Mouse (Mus musculus): ENCODE data around the gene Cd209d. TPM values are rescaled to one million over a fixed set of nuclear protein-coding genes. Genes with fewer than 3 reads are reported as not detected.
"Not testable (repeated sequence)": the region's sequence is repeated elsewhere in the genome, so short reads cannot be mapped to it uniquely, and the experiment has no call there.

Gene Cd209d
- total RNA-seq (2014; rRNA removed) (not detected in 2 replicates), polyA plus RNA-seq (2015; fragmentation: Nextera tagmentation; extraction: Ambion mirVana) (not detected in 2 replicates)

DNA sequence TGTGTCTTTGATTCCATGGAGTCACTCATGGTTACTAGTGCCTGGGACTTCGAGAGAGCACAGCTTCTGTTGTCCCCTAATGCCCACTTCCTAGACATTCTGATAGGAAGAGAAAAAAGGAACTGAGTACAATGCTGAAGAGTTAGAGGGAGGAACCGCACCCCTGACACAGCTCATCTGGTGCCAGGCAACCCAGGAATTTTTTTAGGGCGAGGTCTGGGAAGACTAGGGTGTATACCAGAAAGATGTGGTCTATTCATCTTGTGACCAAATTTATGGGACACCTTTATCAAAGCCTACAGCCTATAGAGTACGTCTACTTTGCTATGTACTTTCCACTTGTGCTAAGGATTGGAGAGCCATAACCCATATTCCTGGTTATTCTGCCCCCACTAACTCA lies at the start of gene Cd209d:
TSS of gene Cd209d (minus strand) at position 101 of the 400 bp plus-strand sequence.
- no peak for ATAC-seq

GRCm38 (mm10) chr8:3926744-3927143 lies 48.4 kb upstream of the Cd209d start, which contains the start of gene Cd209b:
Cd209b (minus strand) TSS chr8:3926844.
- WGBS, result 92% methylated on average over 3 of the region's 3 CpGs
- no peak within 1 kb of the TSS for H3K27ac ChIP-seq (ENCODE audit: low read depth, low read length)
- no peak within 1 kb of the TSS for H3K4me2 ChIP-seq (ENCODE audit: low read depth)
- H3K36me3 ChIP-seq (ENCODE audit: insufficient read depth), result no peaks in the 10 kb centered on the region
- no peaks in the 10 kb centered on the region for H3K4me1 ChIP-seq (ENCODE audit: insufficient read depth)
- no peaks in the 10 kb centered on the region for H3K27me3 ChIP-seq (ENCODE audit: insufficient read depth, low read length)
- TF ChIP-seq CTCF (IDR thresholded peaks at IDR 0.05; ENCODE audit: low read depth), result no peak
- ATAC-seq, result no peak
- no peak within 1 kb of the TSS for H3K4me3 ChIP-seq (ENCODE audit: low read depth, low read length)
- DNase-seq, result no peak
- H3K9me3 ChIP-seq (ENCODE audit: low read length), result peaks cover 6% of the 10 kb centered on the region; the same call in 1 of the 2 replicates
- no peak within 1 kb of the TSS for H3K9ac ChIP-seq

More for the DNA sequence above, at the start of gene Cd209d:
- Histone ChIP-seq H3K27ac (ENCODE audit: low read depth, low read length) (no peak within 1 kb of the TSS), H3K27me3 (ENCODE audit: insufficient read depth, low read length) (no peaks in the 10 kb centered on the region), H3K9ac (no peak within 1 kb of the TSS), H3K36me3 (ENCODE audit: insufficient read depth) (no peaks in the 10 kb centered on the region), H3K9me3 (ENCODE audit: low read length) (no peaks in the 10 kb centered on the region), H3K4me2 (ENCODE audit: low read depth) (no peak within 1 kb of the TSS), H3K4me1 (ENCODE audit: insufficient read depth) (no peaks in the 10 kb centered on the region), H3K4me3 (ENCODE audit: low read depth, low read length) (no peak within 1 kb of the TSS)
- DNase-seq, result no peak
- no peak for TF ChIP-seq CTCF (IDR thresholded peaks at IDR 0.05; ENCODE audit: low read depth)
- WGBS, result 75% methylated on average over 4 of the region's 4 CpGs

DNA sequence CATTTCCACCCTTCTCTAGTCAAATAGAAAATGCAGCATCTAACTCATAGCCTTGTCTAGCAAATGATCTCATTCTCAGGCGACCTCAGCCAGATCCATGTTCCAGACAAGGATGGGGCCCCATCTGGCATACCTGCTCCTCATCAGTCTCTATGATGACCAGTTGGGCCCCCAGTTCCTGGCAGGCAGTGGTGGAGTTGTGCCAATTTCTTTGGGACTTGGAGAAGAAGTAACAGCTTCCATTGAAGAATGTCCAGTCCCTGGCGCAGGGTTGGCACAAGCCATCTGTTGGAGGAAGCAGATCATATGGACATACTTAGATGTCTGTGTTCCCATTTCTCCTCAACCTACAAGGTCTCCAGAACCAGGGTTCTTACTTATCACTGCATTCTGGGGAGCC lies 2.2 kb downstream of the Cd209d start:
- Histone ChIP-seq H3K4me2 (ENCODE audit: low read depth) (no peak overlapping the region), H3K4me1 (ENCODE audit: insufficient read depth) (no peaks in the 10 kb centered on the region), H3K36me3 (ENCODE audit: insufficient read depth) (no peaks in the 10 kb centered on the region), H3K9me3 (ENCODE audit: low read length) (0 out of 2 replicates have a peak, but pooled peaks cover 1% of the 10 kb centered on the region), H3K27ac (ENCODE audit: low read depth, low read length) (no peak overlapping the region), H3K4me3 (ENCODE audit: low read depth, low read length) (no peak overlapping the region), H3K9ac (no peak overlapping the region), H3K27me3 (ENCODE audit: insufficient read depth, low read length) (no peaks in the 10 kb centered on the region)
- TF ChIP-seq CTCF (IDR thresholded peaks at IDR 0.05; ENCODE audit: low read depth), result no peak
- ATAC-seq (no peak), DNase-seq (no peak)
- 89% methylated on average over 2 of the region's 2 CpGs for WGBS

DNA sequence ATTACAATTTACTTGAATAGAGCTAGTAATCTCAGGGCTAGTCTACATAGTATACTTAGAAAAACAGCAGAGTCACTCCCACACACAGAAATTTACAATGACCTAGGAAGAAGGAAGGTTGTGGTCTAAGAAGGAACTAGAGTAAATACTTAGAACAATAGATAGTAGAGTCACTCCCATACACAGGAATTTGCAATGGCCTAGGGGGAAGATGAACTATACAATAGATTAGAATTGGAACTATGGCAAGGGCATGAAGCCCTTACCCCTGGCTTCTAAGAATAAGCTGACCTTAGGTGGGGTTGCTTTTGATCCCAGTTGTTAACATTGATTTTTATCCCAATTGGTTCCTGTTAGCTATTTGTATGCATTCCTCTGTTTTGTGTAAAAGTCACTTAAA lies 15.6 kb downstream of the Cd209d start:
- not testable (repeated sequence) for H3K9ac ChIP-seq; H3K4me1 ChIP-seq (ENCODE audit: insufficient read depth); H3K27ac ChIP-seq (ENCODE audit: low read depth, low read length); ATAC-seq; H3K36me3 ChIP-seq (ENCODE audit: insufficient read depth); H3K4me3 ChIP-seq (ENCODE audit: low read depth, low read length); H3K4me2 ChIP-seq (ENCODE audit: low read depth); DNase-seq; H3K27me3 ChIP-seq (ENCODE audit: insufficient read depth, low read length)
- 0 out of 2 replicates have a peak, but pooled peaks cover 10% of the 10 kb centered on the region for H3K9me3 ChIP-seq (ENCODE audit: low read length)

DNA sequence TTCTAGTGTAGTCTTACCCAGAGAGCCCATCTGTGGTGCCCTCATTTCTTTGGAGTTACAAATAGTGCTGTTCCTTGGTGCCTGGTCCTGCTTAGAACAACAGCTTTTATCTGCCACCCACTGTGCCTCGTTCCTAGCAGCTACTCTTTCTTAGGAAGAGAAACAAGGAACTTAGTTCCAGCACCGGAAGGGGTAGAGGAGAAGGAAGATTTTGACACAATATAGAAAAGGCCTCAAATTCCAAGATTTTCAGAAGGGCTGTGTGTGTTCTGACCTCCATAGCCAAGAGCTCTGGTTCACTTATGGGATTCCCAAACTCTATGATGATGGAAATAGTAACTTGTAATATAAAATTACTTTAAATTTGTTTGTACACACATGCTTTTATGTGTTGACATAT lies 24.1 kb downstream of the Cd209d start, which contains the start of gene Cd209e:
TSS of gene Cd209e (minus strand) at position 101 of the 400 bp plus-strand sequence.
- no peak within 1 kb of the TSS for H3K4me2 ChIP-seq (ENCODE audit: low read depth)
- H3K4me3 ChIP-seq (ENCODE audit: low read depth, low read length), result no peak within 1 kb of the TSS
- H3K9me3 ChIP-seq (ENCODE audit: low read length), result peaks cover 12% of the 10 kb centered on the region
- H3K4me1 ChIP-seq (ENCODE audit: insufficient read depth), result no peaks in the 10 kb centered on the region
- no peak for ATAC-seq
- no peaks in the 10 kb centered on the region for H3K36me3 ChIP-seq (ENCODE audit: insufficient read depth)
- no peaks in the 10 kb centered on the region for H3K27me3 ChIP-seq (ENCODE audit: insufficient read depth, low read length)
- no peak within 1 kb of the TSS for H3K27ac ChIP-seq (ENCODE audit: low read depth, low read length)
- whole genome bisulfite sequencing, result 75% methylated on average over 2 of the region's 2 CpGs
- no peak within 1 kb of the TSS for H3K9ac ChIP-seq
- DNase-seq, result no peak
- no peak for TF ChIP-seq CTCF (IDR thresholded peaks at IDR 0.05; ENCODE audit: low read depth)

Other genes starting within 250 kb of the Cd209d start
- 33.9 and 43.8 TPM in 2 replicates for gene Stxbp2, start 247.6 kb downstream of the Cd209d start, total RNA-seq (2014; rRNA removed)
- 35.5 and 44.7 TPM in 2 replicates for gene Stxbp2, start 247.6 kb downstream of the Cd209d start, polyA plus RNA-seq (2015; fragmentation: Nextera tagmentation; extraction: Ambion mirVana)
- 0.38 and 1.7 TPM in 2 replicates for gene Retn, start 222.8 kb downstream of the Cd209d start, total RNA-seq (2014; rRNA removed)
- gene Retn, start 222.8 kb downstream of the Cd209d start, polyA plus RNA-seq (2015; fragmentation: Nextera tagmentation; extraction: Ambion mirVana), result 0.42 and 0.44 TPM in 2 replicates
- 0.19 TPM in 1 of 2 replicates, not detected in the other for gene Mcemp1, start 212.8 kb downstream of the Cd209d start, total RNA-seq (2014; rRNA removed)
- 0.30 and 0.40 TPM in 2 replicates for gene Mcemp1, start 212.8 kb downstream of the Cd209d start, polyA plus RNA-seq (2015; fragmentation: Nextera tagmentation; extraction: Ambion mirVana)
- 9.8 and 13.7 TPM in 2 replicates for gene Fcor, start 206.2 kb downstream of the Cd209d start, total RNA-seq (2014; rRNA removed)
- 21.0 and 22.2 TPM in 2 replicates for gene Fcor, start 206.2 kb downstream of the Cd209d start, polyA plus RNA-seq (2015; fragmentation: Nextera tagmentation; extraction: Ambion mirVana)
- gene Trappc5, start 202.3 kb downstream of the Cd209d start, total RNA-seq (2014; rRNA removed), result 70.5 and 72.7 TPM in 2 replicates
- 61.2 and 68.5 TPM in 2 replicates for gene Trappc5, start 202.3 kb downstream of the Cd209d start, polyA plus RNA-seq (2015; fragmentation: Nextera tagmentation; extraction: Ambion mirVana)
- gene Fcer2a, start 184.4 kb downstream of the Cd209d start, total RNA-seq (2014; rRNA removed), result not detected in 2 replicates
- gene Fcer2a, start 184.4 kb downstream of the Cd209d start, polyA plus RNA-seq (2015; fragmentation: Nextera tagmentation; extraction: Ambion mirVana), result 0.20 and 0.24 TPM in 2 replicates
- gene Clec4g, start 157.9 kb downstream of the Cd209d start, total RNA-seq (2014; rRNA removed), result not detected in 2 replicates
- 0.21 TPM in 1 of 2 replicates, not detected in the other for gene Clec4g, start 157.9 kb downstream of the Cd209d start, polyA plus RNA-seq (2015; fragmentation: Nextera tagmentation; extraction: Ambion mirVana)
- not detected in 2 replicates for gene Cd209a, start 129.6 kb downstream of the Cd209d start, total RNA-seq (2014; rRNA removed)
- gene Cd209a, start 129.6 kb downstream of the Cd209d start, polyA plus RNA-seq (2015; fragmentation: Nextera tagmentation; extraction: Ambion mirVana), result 0.13 TPM in 1 of 2 replicates, not detected in the other
- not detected in 2 replicates for gene Cd209e, start 24.2 kb downstream of the Cd209d start, total RNA-seq (2014; rRNA removed)
- not detected in 2 replicates for gene Cd209e, start 24.2 kb downstream of the Cd209d start, polyA plus RNA-seq (2015; fragmentation: Nextera tagmentation; extraction: Ambion mirVana)
- not detected in 2 replicates for gene Cd209b, start 48.3 kb upstream of the Cd209d start, total RNA-seq (2014; rRNA removed)
- gene Cd209b, start 48.3 kb upstream of the Cd209d start, polyA plus RNA-seq (2015; fragmentation: Nextera tagmentation; extraction: Ambion mirVana), result 0.18 TPM in 1 of 2 replicates, not detected in the other
- gene Cd209c, start 76.2 kb upstream of the Cd209d start, total RNA-seq (2014; rRNA removed), result not detected in 2 replicates
- 0.15 and 0.16 TPM in 2 replicates for gene Cd209c, start 76.2 kb upstream of the Cd209d start, polyA plus RNA-seq (2015; fragmentation: Nextera tagmentation; extraction: Ambion mirVana)
- 0.62 TPM in 1 of 2 replicates, not detected in the other for gene Cd209f, start 227.3 kb upstream of the Cd209d start, total RNA-seq (2014; rRNA removed)
- gene Cd209f, start 227.3 kb upstream of the Cd209d start, polyA plus RNA-seq (2015; fragmentation: Nextera tagmentation; extraction: Ambion mirVana), result 0.62 and 0.78 TPM in 2 replicates